ENCODE assay signal across 7 mouse cellular contexts in genomic region chr7:82263141-82263540, GRCm38 (mm10).
A peak's percentile ranks its signal among the peaks of the same experiment; 100 is the strongest.
DNase-seq lines count a peak whose midpoint lies in the region; ATAC-seq and TF ChIP-seq lines count a peak whose summit lies in the region.

No protein-coding gene starts in this region.

- H3K4me1 ChIP-seq in liver, postnatal 0 days (ENCODE audit: insufficient read depth): no peaks in the 10 kb centered on the region
- no peaks in the 10 kb centered on the region for H3K4me1 ChIP-seq in small intestine, adult 2 months (ENCODE audit: control insufficient read depth, insufficient read depth, insufficient read length, low read length)

- H3K27me3 ChIP-seq in liver, postnatal 0 days (ENCODE audit: insufficient read depth, low read length): no peaks in the 10 kb centered on the region
- H3K27me3 ChIP-seq in small intestine, adult 2 months (ENCODE audit: control insufficient read depth, insufficient read depth, low read length): no peaks in the 10 kb centered on the region

- no peaks in the 10 kb centered on the region for H3K9me3 ChIP-seq in liver, postnatal 0 days (ENCODE audit: low read length)

- H3K36me3 ChIP-seq in liver, postnatal 0 days (replicated peaks; ENCODE audit: insufficient read depth, low read length): no peaks in the 10 kb centered on the region
- H3K36me3 ChIP-seq in small intestine, adult 2 months (ENCODE audit: control insufficient read depth, insufficient read depth, low read length): no peaks in the 10 kb centered on the region

- WGBS in liver, postnatal 0 days (ENCODE audit: insufficient replicate concordance): 19% methylated on average over 8 of the region's 8 CpGs
- 25% methylated on average over 8 of the region's 8 CpGs for WGBS in small intestine, adult 2 months

- TF ChIP-seq POLR2A in small intestine, adult 2 months (IDR thresholded peaks at IDR 0.05; ENCODE audit: low read depth, low read length): no peak

- no peak overlapping the region for H3K27ac ChIP-seq in liver, postnatal 0 days (ENCODE audit: low read depth)
- no peak overlapping the region for H3K27ac ChIP-seq in small intestine, adult 2 months (ENCODE audit: insufficient read depth, low read depth, low read length)

- TF ChIP-seq EP300 in liver, postnatal 0 days (IDR thresholded peaks at IDR 0.05; ENCODE audit: low read depth): no peak

- H3K4me2 ChIP-seq in liver, postnatal 0 days (ENCODE audit: low read depth, low read length): no peak overlapping the region

- H3K9ac ChIP-seq in liver, postnatal 0 days (replicated peaks): no peak overlapping the region

- no peak overlapping the region for H3K4me3 ChIP-seq in liver, postnatal 0 days (ENCODE audit: low read depth, low read length)
- H3K4me3 ChIP-seq in small intestine, adult 2 months (ENCODE audit: low read depth, low read length): no peak overlapping the region

- DNase-seq in right cerebral cortex, adult 18-20 months: peak; percentile 61
- DNase-seq in right cerebral cortex, postnatal 36 days (ENCODE audit: low spot score in 2 of 2): no peak
- DNase-seq in adrenal gland, postnatal 10 days: peak; percentile 77
- DNase-seq in embryo, embryonic 10.5 days (ENCODE audit: low spot score): peak; percentile 79
- peak; percentile 18 to 62 for DNase-seq in kidney, adult 8-10 months
- peak; percentile 60 for DNase-seq in liver, postnatal 0 days

- ATAC-seq in liver, postnatal 0 days: no peak

- peak; percentile 76 for TF ChIP-seq CTCF in liver, postnatal 0 days (IDR thresholded peaks at IDR 0.05; ENCODE audit: low read depth)
- peak; percentile 79; the same call in 1 of the 2 replicates for TF ChIP-seq CTCF in small intestine, adult 2 months (IDR thresholded peaks at IDR 0.05; ENCODE audit: extremely low read depth, insufficient read length, insufficient replicate concordance, low read depth, low read length)

Comparison
In these comparisons a context has a peak if more than half of its experiments do, and no peak if none do; other contexts are left out.
1. DNase-seq: peak in right cerebral cortex, adult 18-20 months (single experiment), adrenal gland, postnatal 10 days (single experiment), embryo, embryonic 10.5 days (single experiment), kidney, adult 8-10 months (2 of 2) and liver, postnatal 0 days (single experiment); none in right cerebral cortex, postnatal 36 days (0 of 2).